Mouse (Mus musculus): ENCODE data around the gene Mbl2.

GRCm38 (mm10) chr19:30194999-30195398 is 37.7 kb upstream of the Mbl2 start:
- no peak for TF ChIP-seq MAX (IDR thresholded peaks at IDR 0.05; ENCODE audit: low read depth)
- TF ChIP-seq POLR2A (IDR thresholded peaks at IDR 0.05; ENCODE audit: insufficient read length, low read depth), result no peak
- no peak for TF ChIP-seq E2F4 (IDR thresholded peaks at IDR 0.05; ENCODE audit: insufficient read depth)
- no peak for TF ChIP-seq USF1 (IDR thresholded peaks at IDR 0.05; ENCODE audit: low read depth)
- TF ChIP-seq MYOD1 (IDR thresholded peaks at IDR 0.05; ENCODE audit: control insufficient read depth in 1 of 3, insufficient read length in 2 of 3, low read depth in 2 of 3), result no peak
